Mouse (Mus musculus) limb, embryonic 11.5 days (tissue): ENCODE data around the gene Nme2. TPM values are rescaled to one million over a fixed set of nuclear protein-coding genes. Genes with fewer than 3 reads are reported as not detected.
A peak's percentile ranks its signal among the peaks of the same experiment; 100 is the strongest.

Experiments used
- ATAC-seq: fragments of 200-750 bp; cut with Nextera tagmentation; 2 replicates; pipeline ENCODE4 v1.8.0; 2017; ENCODE audit warnings: low read depth; ENCODE audit not compliant: insufficient number of reproducible peaks, low FRiP score, low TSS enrichment
- DNase-seq: peaks from one replicate; pipeline ENCODE4 v3.0.0-alpha.2; 2015; ENCODE audit warnings: low spot score
- H3K27ac ChIP-seq: fragments of 300-500 bp; sonication (generic); replicated peaks from 2 replicates; pipeline ENCODE4 v1.5.1; 2014; ENCODE audit warnings: low read depth, mild to moderate bottlenecking, low read length
- H3K27me3 ChIP-seq: fragments of 300-500 bp; sonication (generic); 2 replicates; pipeline ENCODE4 v1.6.1; 2014; ENCODE audit warnings: mild to moderate bottlenecking, low read length, mixed read lengths; ENCODE audit not compliant: control insufficient read depth, insufficient read depth
- H3K36me3 ChIP-seq: fragments of 300-500 bp; sonication (generic); 2 replicates; pipeline ENCODE4 v1.6.1; 2014; ENCODE audit warnings: mild to moderate bottlenecking, low read length, moderate library complexity, mixed read lengths; ENCODE audit not compliant: control insufficient read depth, insufficient read depth
- H3K4me1 ChIP-seq: fragments of 300-500 bp; sonication (generic); 2 replicates; pipeline ENCODE4 v1.6.1; 2014; ENCODE audit warnings: low read length, mixed read lengths; ENCODE audit not compliant: control insufficient read depth, insufficient read depth
- H3K4me2 ChIP-seq: fragments of 300-500 bp; sonication (generic); 2 replicates; pipeline ENCODE4 v1.6.1; 2014; ENCODE audit warnings: low read depth, mild to moderate bottlenecking, moderate library complexity; ENCODE audit not compliant: severe bottlenecking
- H3K4me3 ChIP-seq: fragments of 300-500 bp; sonication (generic); 2 replicates; pipeline ENCODE4 v1.5.1; 2014; ENCODE audit warnings: low read depth, low read length
- H3K9ac ChIP-seq: fragments of 300-500 bp; sonication (generic); 2 replicates; pipeline ENCODE4 v1.6.1; 2014; ENCODE audit warnings: mild to moderate bottlenecking, low read length
- H3K9me3 ChIP-seq: fragments of 300-500 bp; sonication (generic); 2 replicates; pipeline ENCODE4 v1.6.1; 2016; ENCODE audit warnings: low read length; ENCODE audit not compliant: control insufficient read depth
- WGBS: fragments of 180-500 bp; shearing (Covaris S2); extraction: QIAGEN DNeasy Blood & Tissue Kit; methylation state at CpG from one replicate; pipeline ENCODE4 v1.1.7; 2014; 5-methylcytosine and 5-hydroxymethylcytosine counted together
- polyA plus RNA-seq: library from polyadenylated mRNA; unstranded; fragments of >200 nt; fragmentation: Nextera tagmentation; extraction: Ambion mirVana; gene quantifications from 2 replicates; pipeline ENCODE4 v1.2.1, GENCODE M21; 2014

Nme2 gene
- polyA plus RNA-seq, 1 experiment from 2014 or later = 214 TPM

- peaks cover 11% of the 10 kb centered on the region; the same call in 1 of the 2 replicates for H3K36me3 ChIP-seq
- H3K4me3 ChIP-seq = no peak overlapping the region
- DNase-seq (no peak), ATAC-seq (no peak)
- H3K9ac ChIP-seq = no peak overlapping the region
- no peaks in the 10 kb centered on the region for H3K4me1 ChIP-seq
- no peaks in the 10 kb centered on the region for H3K9me3 ChIP-seq
- H3K27me3 ChIP-seq = no peaks in the 10 kb centered on the region
- WGBS = 77% methylated on average over 1 of the region's 1 CpGs
- no peak overlapping the region for H3K27ac ChIP-seq
- no peak overlapping the region for H3K4me2 ChIP-seq
Observed at GRCm38 (mm10) chr11:93969799-93970198, 13.7 kb upstream of the Nme2 start.

- Histone ChIP-seq H3K4me2 (no peak overlapping the region), H3K4me3 (no peak overlapping the region), H3K27ac (no peak overlapping the region), H3K9ac (no peak overlapping the region), H3K36me3 (peaks cover 13% of the 10 kb centered on the region; the same call in 1 of the 2 replicates), H3K9me3 (no peaks in the 10 kb centered on the region), H3K4me1 (no peaks in the 10 kb centered on the region), H3K27me3 (no peaks in the 10 kb centered on the region)
- DNase-seq = no peak
- 96% methylated on average over 6 of the region's 6 CpGs for WGBS
- no peak for ATAC-seq
Observed at GRCm38 (mm10) chr11:93969171-93969570, 13.1 kb upstream of the Nme2 start.

GRCm38 (mm10) chr11:93968848-93969128 lies 12.7 kb upstream of the Nme2 start:
- Histone ChIP-seq H3K4me1 (no peaks in the 10 kb centered on the region), H3K4me3 (peak overlapping the region; percentile 50; the same call in 1 of the 2 replicates), H3K4me2 (peak overlapping the region; percentile 35; the same call in 1 of the 2 replicates), H3K27ac (no peak overlapping the region), H3K9me3 (no peaks in the 10 kb centered on the region), H3K36me3 (peaks cover 15% of the 10 kb centered on the region; the same call in 1 of the 2 replicates), H3K27me3 (no peaks in the 10 kb centered on the region), H3K9ac (peak overlapping the region; percentile 45; the same call in 1 of the 2 replicates)
- no peak for DNase-seq
- ATAC-seq = no peak
- WGBS = 50% methylated on average over 6 of the region's 6 CpGs

- Histone ChIP-seq H3K4me1 (no peaks in the 10 kb centered on the region), H3K36me3 (peaks cover 19% of the 10 kb centered on the region; the same call in 1 of the 2 replicates), H3K9me3 (no peaks in the 10 kb centered on the region), H3K27ac (no peak within 1 kb of the TSS; the same call in 1 of the 2 replicates), H3K4me2 (peak within 1 kb of the TSS; percentile 78), H3K27me3 (no peaks in the 10 kb centered on the region), H3K4me3 (peak within 1 kb of the TSS; percentile 50), H3K9ac (peak within 1 kb of the TSS; percentile 78)
- ATAC-seq (peak; percentile 94), DNase-seq (peak; percentile 99)
- WGBS = under 1% methylated on average over 40 of the region's 40 CpGs
Observed at GRCm38 (mm10) chr11:93968005-93968847, 12.2 kb upstream of the Nme2 start, which contains the start of the genes Gm20390 and Nme1. TSS of gene Gm20390 (minus strand) at chr11:93968293. TSS of gene Nme1 (minus strand) at chr11:93968521.

DNA sequence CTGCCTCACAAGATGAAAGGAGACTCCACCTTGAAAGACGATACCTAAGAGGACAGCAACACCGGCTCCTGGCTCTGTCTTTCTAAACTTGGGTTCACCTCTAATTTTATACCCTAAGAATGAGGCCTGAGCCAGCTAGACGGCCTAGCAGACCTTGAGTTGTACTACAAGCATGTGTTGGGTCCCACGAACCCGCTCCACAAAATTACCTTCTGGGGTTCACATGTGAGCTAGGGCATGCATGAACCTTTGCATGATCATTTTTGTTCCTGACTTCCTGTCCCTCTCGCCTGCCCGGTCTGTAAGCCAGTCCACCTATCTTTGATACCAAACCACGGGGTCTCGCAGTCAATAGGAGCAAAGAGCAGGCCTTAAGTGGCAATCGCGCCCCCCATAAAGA lies 11.3 kb upstream of the Nme2 start:
- H3K27me3 ChIP-seq = no peaks in the 10 kb centered on the region
- H3K4me1 ChIP-seq = no peaks in the 10 kb centered on the region
- peaks cover 23% of the 10 kb centered on the region for H3K36me3 ChIP-seq
- H3K27ac ChIP-seq = no peak overlapping the region; the same call in 1 of the 2 replicates
- peak overlapping the region; percentile 50 for H3K4me3 ChIP-seq
- peak overlapping the region; percentile 78 for H3K4me2 ChIP-seq
- ATAC-seq = no peak
- WGBS = 3% methylated on average over 11 of the region's 11 CpGs
- peak overlapping the region; percentile 78 for H3K9ac ChIP-seq
- no peaks in the 10 kb centered on the region for H3K9me3 ChIP-seq
- DNase-seq = peak; percentile 50

- Histone ChIP-seq H3K9me3 (no peaks in the 10 kb centered on the region), H3K4me2 (no peak overlapping the region; the same call in 1 of the 2 replicates), H3K27ac (no peak overlapping the region), H3K36me3 (peaks cover 30% of the 10 kb centered on the region), H3K27me3 (no peaks in the 10 kb centered on the region), H3K4me3 (no peak overlapping the region), H3K4me1 (no peaks in the 10 kb centered on the region), H3K9ac (no peak overlapping the region)
- no peak for DNase-seq
- no peak for ATAC-seq
- 92% methylated on average over 6 of the region's 6 CpGs for WGBS
Observed at GRCm38 (mm10) chr11:93965391-93965790, 9.3 kb upstream of the Nme2 start.

GRCm38 (mm10) chr11:93963013-93963412 lies 7.0 kb upstream of the Nme2 start:
- Histone ChIP-seq H3K27me3 (no peaks in the 10 kb centered on the region), H3K9ac (no peak overlapping the region), H3K36me3 (peaks cover 37% of the 10 kb centered on the region), H3K4me3 (no peak overlapping the region), H3K9me3 (no peaks in the 10 kb centered on the region), H3K4me1 (no peaks in the 10 kb centered on the region), H3K27ac (no peak overlapping the region), H3K4me2 (no peak overlapping the region)
- DNase-seq = no peak
- WGBS = 90% methylated on average over 4 of the region's 4 CpGs
- ATAC-seq = no peak

- no peak for DNase-seq
- H3K36me3 ChIP-seq = peaks cover 37% of the 10 kb centered on the region
- H3K9ac ChIP-seq = no peak overlapping the region
- no peaks in the 10 kb centered on the region for H3K27me3 ChIP-seq
- no peak overlapping the region for H3K4me2 ChIP-seq
- no peaks in the 10 kb centered on the region for H3K9me3 ChIP-seq
- no peak overlapping the region for H3K4me3 ChIP-seq
- no peak overlapping the region for H3K27ac ChIP-seq
- H3K4me1 ChIP-seq = no peaks in the 10 kb centered on the region
- no peak for ATAC-seq
- 93% methylated on average over 6 of the region's 6 CpGs for WGBS
Observed at GRCm38 (mm10) chr11:93961482-93961881, 5.4 kb upstream of the Nme2 start.
